Mouse (Mus musculus): ENCODE data around the gene Sarm1. TPM values are rescaled to one million over a fixed set of nuclear protein-coding genes. Genes with fewer than 3 reads are reported as not detected.
A peak's percentile ranks its signal among the peaks of the same experiment; 100 is the strongest.

Sarm1 gene
- total and polyA plus RNA-seq, 2 experiments from 2014 or later: 34.7 to 47.5 TPM

GRCm38 (mm10) chr11:78512025-78512957 lies 14.7 kb upstream of the Sarm1 start, which contains the start of the genes Tmem199 and Poldip2:
Gene Tmem199 (minus strand): TSS chr11:78512172.
Gene Poldip2 (plus strand): TSS chr11:78512193.
- Histone ChIP-seq H3K4me3 (ENCODE audit: low read depth, low read length) (peak within 1 kb of the TSS; percentile 99), H3K4me2 (ENCODE audit: low read depth) (peak within 1 kb of the TSS; percentile 92), H3K27ac (ENCODE audit: low read depth, low read length) (peak within 1 kb of the TSS; percentile 87), H3K27me3 (ENCODE audit: insufficient read depth, low read length) (no peaks in the 10 kb centered on the region), H3K9me3 (ENCODE audit: low read length) (no peaks in the 10 kb centered on the region), H3K9ac (peak within 1 kb of the TSS; percentile 99), H3K4me1 (ENCODE audit: insufficient read depth) (peaks cover 14% of the 10 kb centered on the region; the same call in 1 of the 2 replicates), H3K36me3 (ENCODE audit: insufficient read depth) (peaks cover 44% of the 10 kb centered on the region)
- under 1% methylated on average over 67 of the region's 67 CpGs for WGBS
- peak; percentile 95 for DNase-seq
- no peak for TF ChIP-seq CTCF (IDR thresholded peaks at IDR 0.05; ENCODE audit: low read depth)
- peak; percentile 98 for ATAC-seq

- Histone ChIP-seq H3K27ac (ENCODE audit: low read depth, low read length) (no peak overlapping the region), H3K4me1 (ENCODE audit: insufficient read depth) (peaks cover 14% of the 10 kb centered on the region; the same call in 1 of the 2 replicates), H3K9me3 (ENCODE audit: low read length) (no peaks in the 10 kb centered on the region), H3K4me3 (ENCODE audit: low read depth, low read length) (no peak overlapping the region), H3K4me2 (ENCODE audit: low read depth) (no peak overlapping the region), H3K27me3 (ENCODE audit: insufficient read depth, low read length) (no peaks in the 10 kb centered on the region), H3K9ac (no peak overlapping the region), H3K36me3 (ENCODE audit: insufficient read depth) (peaks cover 36% of the 10 kb centered on the region)
- ATAC-seq (no peak), DNase-seq (peak; percentile 40)
- WGBS: 83% methylated on average over 5 of the region's 5 CpGs
- peak; percentile 59 for TF ChIP-seq CTCF (IDR thresholded peaks at IDR 0.05; ENCODE audit: low read depth)
These were observed 11.6 kb upstream of the Sarm1 start for GRCm38 (mm10) chr11:78509148-78509547.

GRCm38 (mm10) chr11:78505430-78505829 lies 7.9 kb upstream of the Sarm1 start:
- DNase-seq: no peak
- no peak overlapping the region for H3K4me2 ChIP-seq (ENCODE audit: low read depth)
- H3K9ac ChIP-seq: no peak overlapping the region
- no peaks in the 10 kb centered on the region for H3K9me3 ChIP-seq (ENCODE audit: low read length)
- no peak for TF ChIP-seq CTCF (IDR thresholded peaks at IDR 0.05; ENCODE audit: low read depth)
- ATAC-seq: no peak
- no peak overlapping the region for H3K27ac ChIP-seq (ENCODE audit: low read depth, low read length)
- peaks cover 36% of the 10 kb centered on the region for H3K36me3 ChIP-seq (ENCODE audit: insufficient read depth)
- WGBS: 81% methylated on average over 3 of the region's 3 CpGs
- no peaks in the 10 kb centered on the region for H3K4me1 ChIP-seq (ENCODE audit: insufficient read depth)
- no peaks in the 10 kb centered on the region for H3K27me3 ChIP-seq (ENCODE audit: insufficient read depth, low read length)
- H3K4me3 ChIP-seq (ENCODE audit: low read depth, low read length): no peak overlapping the region

- Histone ChIP-seq H3K36me3 (ENCODE audit: insufficient read depth) (peaks cover 25% of the 10 kb centered on the region), H3K4me3 (ENCODE audit: low read depth, low read length) (no peak within 1 kb of the TSS), H3K27me3 (ENCODE audit: insufficient read depth, low read length) (no peaks in the 10 kb centered on the region), H3K4me2 (ENCODE audit: low read depth) (no peak within 1 kb of the TSS), H3K9ac (no peak within 1 kb of the TSS), H3K9me3 (ENCODE audit: low read length) (no peaks in the 10 kb centered on the region), H3K27ac (ENCODE audit: low read depth, low read length) (no peak within 1 kb of the TSS), H3K4me1 (ENCODE audit: insufficient read depth) (no peaks in the 10 kb centered on the region)
- peak; percentile 50 for DNase-seq
- WGBS: 47% methylated on average over 7 of the region's 7 CpGs
- ATAC-seq: peak; percentile 64; the same call in 1 of the 2 replicates
- no peak for TF ChIP-seq CTCF (IDR thresholded peaks at IDR 0.05; ENCODE audit: low read depth)
These were observed 5.5 kb upstream of the Sarm1 start, which contains the start of gene Sebox for GRCm38 (mm10) chr11:78502909-78503650. Gene Sebox (plus strand): TSS chr11:78503447.

- no peaks in the 10 kb centered on the region for H3K27me3 ChIP-seq (ENCODE audit: insufficient read depth, low read length)
- no peak overlapping the region for H3K27ac ChIP-seq (ENCODE audit: low read depth, low read length)
These were observed 4.0 kb upstream of the Sarm1 start for GRCm38 (mm10) chr11:78501529-78501928.

GRCm38 (mm10) chr11:78500623-78501202 lies 3.2 kb upstream of the Sarm1 start:
- H3K4me3 ChIP-seq (ENCODE audit: low read depth, low read length): no peak overlapping the region
- peaks cover 7% of the 10 kb centered on the region; the same call in 1 of the 2 replicates for H3K36me3 ChIP-seq (ENCODE audit: insufficient read depth)
- H3K4me1 ChIP-seq (ENCODE audit: insufficient read depth): peaks cover 7% of the 10 kb centered on the region
- WGBS: 72% methylated on average over 9 of the region's 9 CpGs
- TF ChIP-seq CTCF (IDR thresholded peaks at IDR 0.05; ENCODE audit: low read depth): no peak
- H3K27me3 ChIP-seq (ENCODE audit: insufficient read depth, low read length): no peaks in the 10 kb centered on the region
- DNase-seq: no peak
- no peak overlapping the region for H3K27ac ChIP-seq (ENCODE audit: low read depth, low read length)
- H3K9ac ChIP-seq: no peak overlapping the region
- no peak for ATAC-seq
- no peak overlapping the region for H3K4me2 ChIP-seq (ENCODE audit: low read depth)
- no peaks in the 10 kb centered on the region for H3K9me3 ChIP-seq (ENCODE audit: low read length)

More at GRCm38 (mm10) chr11:78501529-78501928, 4.0 kb upstream of the Sarm1 start:
- TF ChIP-seq CTCF (IDR thresholded peaks at IDR 0.05; ENCODE audit: low read depth): no peak
- WGBS: 80% methylated on average over 20 of the region's 20 CpGs
- no peak for ATAC-seq
- Histone ChIP-seq H3K4me3 (ENCODE audit: low read depth, low read length) (no peak overlapping the region), H3K9ac (no peak overlapping the region), H3K4me1 (ENCODE audit: insufficient read depth) (no peaks in the 10 kb centered on the region), H3K36me3 (ENCODE audit: insufficient read depth) (peaks cover 11% of the 10 kb centered on the region), H3K9me3 (ENCODE audit: low read length) (no peaks in the 10 kb centered on the region), H3K4me2 (ENCODE audit: low read depth) (no peak overlapping the region)
- DNase-seq: no peak
